Mouse (Mus musculus) lung, adult 10 weeks (tissue): ENCODE results near the gene Prg4. TPM values are rescaled to one million over a fixed set of nuclear protein-coding genes. Genes with fewer than 3 reads are reported as not detected.

Experiments used
- polyA plus RNA-seq: library from polyadenylated mRNA; stranded (reverse); fragments of 350-450 nt; fragmentation: Illumina TruSeq; extraction: RNeasy Lipid Tissue Mini Kit (QIAGEN cat#74804); gene quantifications from one replicate; pipeline ENCODE4 v1.2.3, GENCODE M21; 2014; ENCODE audit warnings: low read depth, low replicate concordance; ENCODE audit not compliant: insufficient read depth

Prg4 gene
- 3.5 TPM for polyA plus RNA-seq

GRCm38 (mm10) chr1:150466132-150466531 is at the start of gene Prg4:
TSS of gene Prg4 (minus strand) at chr1:150466165.

Other genes starting within 250 kb of the Prg4 start
- gene Pdc, start 146.7 kb downstream of the Prg4 start, polyA plus RNA-seq, result not detected
- 72.0 TPM for gene Tpr, start 73.3 kb downstream of the Prg4 start, polyA plus RNA-seq
- gene Odr4, start 73.1 kb downstream of the Prg4 start, polyA plus RNA-seq, result 19.0 TPM